Mouse (Mus musculus): ENCODE data around the gene Acap1. TPM values are rescaled to one million over a fixed set of nuclear protein-coding genes. Genes with fewer than 3 reads are reported as not detected.

Acap1 gene
- total and polyA plus RNA-seq, 3 experiments, result 39.6 to 70.9 (median 58.2) TPM

- DNase-seq (ENCODE audit: extremely low read depth), result no peak
- dilution Hi-C loops (cut with MboI; ENCODE audit: extremely low pct_ligation_motif_present, extremely low pct_unique_long_range_greater_than_20kb, low sequenced_read_pairs), result no loop called here
- no peak overlapping the region for H3K9ac ChIP-seq (ENCODE audit: insufficient read depth, low read depth)
- in situ Hi-C loops (cut with MboI; ENCODE audit: low pct_ligation_motif_present, low pct_unique_long_range_greater_than_20kb, low sequenced_read_pairs), result no loop called here
- H3K79me2 ChIP-seq (replicated peaks; ENCODE audit: control insufficient read depth, extremely low read depth, insufficient read depth, poor library complexity, severe bottlenecking), result no peaks in the 10 kb centered on the region
- no peak overlapping the region for H3K27ac ChIP-seq (ENCODE audit: insufficient read depth, low read depth)
- H3K4me2 ChIP-seq (ENCODE audit: insufficient read depth, low read depth, poor library complexity, severe bottlenecking), result no peak overlapping the region
- peaks cover 0 to 24% of the 10 kb centered on the region in 2 experiments; a peak in 3 of 4 replicates for H3K4me1 ChIP-seq (ENCODE audit: control insufficient read depth in 1 of 2, insufficient read depth in 2 of 2)
- H3K4me3 ChIP-seq (replicated peaks in 1 of 3; ENCODE audit: low read depth in 2 of 3, low read length in 2 of 3, poor library complexity in 1 of 3), result no peak overlapping the region
- H3K9me3 ChIP-seq (replicated peaks; ENCODE audit: low read length), result no peaks in the 10 kb centered on the region
- TF ChIP-seq JUN (IDR thresholded peaks at IDR 0.05; ENCODE audit: insufficient read depth, low read depth, low read length) (no peak), MXI1 (IDR thresholded peaks at IDR 0.05; ENCODE audit: low read depth, low read length) (no peak), IRF4 (IDR thresholded peaks at IDR 0.05; ENCODE audit: low read depth, low read length) (no peak), ZMIZ1 (IDR thresholded peaks at IDR 0.05; ENCODE audit: low read depth, low read length) (no peak), EP300 (IDR thresholded peaks at IDR 0.05; ENCODE audit: low read length) (no peak), POLR2AphosphoS2 (IDR thresholded peaks at IDR 0.05; ENCODE audit: low read depth, low read length) (no peak), USF2 (conservative IDR thresholded peaks at IDR 0.05; ENCODE audit: low read depth, low read length) (no peak), E2F4 (IDR thresholded peaks at IDR 0.05; ENCODE audit: insufficient replicate concordance, low read depth, low read length) (no peak), NRF1 (IDR thresholded peaks at IDR 0.05; ENCODE audit: low read depth, low read length) (no peak), ETS1 (conservative IDR thresholded peaks at IDR 0.05; ENCODE audit: low read depth, low read length) (no peak), JUND (conservative IDR thresholded peaks at IDR 0.05; ENCODE audit: low read depth, low read length) (no peak), MYC (IDR thresholded peaks at IDR 0.05; ENCODE audit: low read depth, low read length) (no peak), ZC3H11A (IDR thresholded peaks at IDR 0.05; ENCODE audit: low read depth, low read length) (no peak), MAX (IDR thresholded peaks at IDR 0.05; ENCODE audit: low read length) (no peak), ZNF384 (IDR thresholded peaks at IDR 0.05; ENCODE audit: low read depth, low read length) (no peak), CHD2 (IDR thresholded peaks at IDR 0.05; ENCODE audit: low read length) (no peak)
- peaks cover 0 to 10% of the 10 kb centered on the region in 2 experiments for H3K36me3 ChIP-seq (replicated peaks in 1 of 2; ENCODE audit: control insufficient read depth in 1 of 2, insufficient read depth in 1 of 2, low read length in 1 of 2)
- H3K27me3 ChIP-seq (replicated peaks), result peaks cover 59% of the 10 kb centered on the region
Observed at GRCm38 (mm10) chr11:69939731-69940130, 44.4 kb upstream of the Acap1 start.

GRCm38 (mm10) chr11:69939181-69939580 is 43.8 kb upstream of the Acap1 start:
- in situ Hi-C loops (cut with MboI; ENCODE audit: low pct_ligation_motif_present, low pct_unique_long_range_greater_than_20kb, low sequenced_read_pairs), result no loop called here
- TF ChIP-seq JUND (conservative IDR thresholded peaks at IDR 0.05; ENCODE audit: low read depth, low read length) (no peak), USF2 (conservative IDR thresholded peaks at IDR 0.05; ENCODE audit: low read depth, low read length) (no peak), RAD21 (IDR thresholded peaks at IDR 0.05; ENCODE audit: low read depth, low read length) (no peak), ZMIZ1 (IDR thresholded peaks at IDR 0.05; ENCODE audit: low read depth, low read length) (no peak), ZNF384 (IDR thresholded peaks at IDR 0.05; ENCODE audit: low read depth, low read length) (no peak), SIN3A (IDR thresholded peaks at IDR 0.05; ENCODE audit: low read length) (no peak), POLR2A (IDR thresholded peaks at IDR 0.05; ENCODE audit: low read depth, low read length) (no peak), TBP (conservative IDR thresholded peaks at IDR 0.05; ENCODE audit: low read depth, low read length) (no peak), ZC3H11A (IDR thresholded peaks at IDR 0.05; ENCODE audit: low read depth, low read length) (no peak), CTCF (conservative IDR thresholded peaks at IDR 0.05 in 1 of 2, IDR thresholded peaks at IDR 0.05 in 1 of 2; ENCODE audit: low read depth in 2 of 2, low read length in 2 of 2) (no peak), MEF2A (IDR thresholded peaks at IDR 0.05; ENCODE audit: borderline replicate concordance, low read depth, low read length) (no peak), HCFC1 (IDR thresholded peaks at IDR 0.05; ENCODE audit: low read depth, low read length) (no peak), ZKSCAN1 (IDR thresholded peaks at IDR 0.05; ENCODE audit: borderline replicate concordance, low read depth, low read length) (no peak), EP300 (IDR thresholded peaks at IDR 0.05; ENCODE audit: low read length) (no peak), JUN (IDR thresholded peaks at IDR 0.05; ENCODE audit: insufficient read depth, low read depth, low read length) (no peak), IRF4 (IDR thresholded peaks at IDR 0.05; ENCODE audit: low read depth, low read length) (no peak), NRF1 (IDR thresholded peaks at IDR 0.05; ENCODE audit: low read depth, low read length) (no peak)
- no peak for DNase-seq (ENCODE audit: extremely low read depth)
- dilution Hi-C loops (cut with MboI; ENCODE audit: extremely low pct_ligation_motif_present, extremely low pct_unique_long_range_greater_than_20kb, low sequenced_read_pairs), result no loop called here
- no peak overlapping the region for H3K27ac ChIP-seq (ENCODE audit: insufficient read depth, low read depth)
- no peak overlapping the region for H3K4me2 ChIP-seq (ENCODE audit: insufficient read depth, low read depth, poor library complexity, severe bottlenecking)
- no peak overlapping the region for H3K4me3 ChIP-seq (replicated peaks in 1 of 3; ENCODE audit: low read depth in 2 of 3, low read length in 2 of 3, poor library complexity in 1 of 3)
- no peak overlapping the region for H3K9ac ChIP-seq (ENCODE audit: insufficient read depth, low read depth)
- no peaks in the 10 kb centered on the region for H3K79me2 ChIP-seq (replicated peaks; ENCODE audit: control insufficient read depth, extremely low read depth, insufficient read depth, poor library complexity, severe bottlenecking)
- H3K36me3 ChIP-seq (replicated peaks in 1 of 2; ENCODE audit: control insufficient read depth in 1 of 2, insufficient read depth in 1 of 2, low read length in 1 of 2), result peaks cover 0 to 6% of the 10 kb centered on the region in 2 experiments
- peaks cover 0 to 29% of the 10 kb centered on the region in 2 experiments; a peak in 3 of 4 replicates for H3K4me1 ChIP-seq (ENCODE audit: control insufficient read depth in 1 of 2, insufficient read depth in 2 of 2)
- H3K9me3 ChIP-seq (replicated peaks; ENCODE audit: low read length), result no peaks in the 10 kb centered on the region
- H3K27me3 ChIP-seq (replicated peaks), result peaks cover 65% of the 10 kb centered on the region

Data from CH12.LX (cell line).